Mouse (Mus musculus) olfactory bulb, adult 2 months (tissue): ENCODE data around the gene Atp2a1.

Experiments
- CTCF ChIP-seq: fragments of 200-500 bp; IDR thresholded peaks from 2 replicates; pipeline ENCODE4 v1.5.1; 2012; ENCODE audit warnings: low read depth, mild to moderate bottlenecking, low read length, moderate library complexity; ENCODE audit not compliant: insufficient read depth
- POLR2A ChIP-seq: fragments of 200-500 bp; IDR thresholded peaks from 2 replicates; pipeline ENCODE4 v1.6.1; 2012; ENCODE audit warnings: mild to moderate bottlenecking, low read depth, low read length, moderate library complexity; ENCODE audit not compliant: insufficient read depth

DNA sequence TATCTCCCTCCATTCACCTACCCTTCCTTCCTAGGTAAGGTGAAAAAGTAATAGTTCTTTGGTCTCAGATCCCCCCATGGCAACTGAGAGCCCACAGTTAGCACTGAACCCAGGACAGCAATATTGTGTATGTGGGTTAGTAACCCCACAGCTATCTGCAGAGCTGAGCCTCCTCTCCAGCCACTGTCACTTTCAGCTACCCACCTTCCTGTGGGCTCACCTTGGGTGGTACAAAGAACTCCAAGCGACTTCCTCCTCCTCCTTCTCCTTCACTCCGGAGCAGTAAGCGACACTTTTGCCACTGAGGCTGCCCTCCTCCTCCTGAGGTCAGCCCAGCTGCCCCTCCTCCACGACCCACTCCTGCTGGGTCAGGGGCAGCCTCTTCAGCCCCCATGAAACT is 8.9 kb upstream of the Atp2a1 start:
- TF ChIP-seq CTCF = no peak
- no peak for TF ChIP-seq POLR2A
